Mouse (Mus musculus) ES-Bruce4 (cell line): ENCODE data around the gene Gne. TPM values are rescaled to one million over a fixed set of nuclear protein-coding genes. Genes with fewer than 3 reads are reported as not detected.

Experiments
- H3K27ac ChIP-seq: 2 replicates; pipeline ENCODE4 v1.5.1; 2012; ENCODE audit warnings: low read length, inconsistent platforms; ENCODE audit not compliant: insufficient read depth
- H3K27me3 ChIP-seq: 2 replicates; pipeline ENCODE4 v1.6.1; 2012; ENCODE audit warnings: mild to moderate bottlenecking, low read length, inconsistent platforms; ENCODE audit not compliant: control insufficient read depth, poor library complexity, insufficient read depth, severe bottlenecking
- H3K36me3 ChIP-seq: 2 replicates; pipeline ENCODE4 v1.6.1; 2012; ENCODE audit warnings: inconsistent platforms, mild to moderate bottlenecking, low read length, moderate library complexity; ENCODE audit not compliant: control insufficient read depth, poor library complexity, insufficient read depth, severe bottlenecking
- H3K4me1 ChIP-seq: one replicate; pipeline ENCODE4 v1.8.1; 2011; ENCODE audit warnings: low read length; ENCODE audit not compliant: control insufficient read depth, insufficient read depth
- H3K4me3 ChIP-seq: 2 replicates; pipeline ENCODE4 v1.5.1; 2011; ENCODE audit warnings: low read depth, mild to moderate bottlenecking, low read length
- H3K9ac ChIP-seq: 2 replicates; pipeline ENCODE4 v1.6.1; 2012; ENCODE audit warnings: low read depth, mild to moderate bottlenecking, inconsistent platforms; ENCODE audit not compliant: poor library complexity, severe bottlenecking
- H3K9me3 ChIP-seq: replicated peaks from 2 replicates; pipeline ENCODE4 v1.6.1; 2012; ENCODE audit warnings: mild to moderate bottlenecking, low read length, inconsistent platforms; ENCODE audit not compliant: control insufficient read depth, poor library complexity, insufficient read depth, severe bottlenecking
- CTCF ChIP-seq: IDR thresholded peaks from one replicate; pipeline ENCODE4 v1.8.1; 2011; ENCODE audit warnings: low read depth, low read length
- EP300 ChIP-seq: IDR thresholded peaks from 2 replicates; pipeline ENCODE4 v1.6.1; 2011; ENCODE audit warnings: low read depth, low read length; ENCODE audit not compliant: insufficient read depth
- POLR2A ChIP-seq: IDR thresholded peaks from one replicate; pipeline ENCODE4 v1.8.1; 2011; ENCODE audit warnings: low read length; ENCODE audit not compliant: insufficient read depth
- polyA plus RNA-seq: library from polyadenylated mRNA; stranded (reverse); fragments of >200 nt; gene quantifications from 2 replicates; pipeline ENCODE4 v1.2.4, GENCODE M21; 2011; ENCODE audit warnings: low read depth; ENCODE audit not compliant: missing spikeins, insufficient read depth, insufficient read length

Gene Gne
- polyA plus RNA-seq, 1 experiment, result 28.6 TPM

DNA sequence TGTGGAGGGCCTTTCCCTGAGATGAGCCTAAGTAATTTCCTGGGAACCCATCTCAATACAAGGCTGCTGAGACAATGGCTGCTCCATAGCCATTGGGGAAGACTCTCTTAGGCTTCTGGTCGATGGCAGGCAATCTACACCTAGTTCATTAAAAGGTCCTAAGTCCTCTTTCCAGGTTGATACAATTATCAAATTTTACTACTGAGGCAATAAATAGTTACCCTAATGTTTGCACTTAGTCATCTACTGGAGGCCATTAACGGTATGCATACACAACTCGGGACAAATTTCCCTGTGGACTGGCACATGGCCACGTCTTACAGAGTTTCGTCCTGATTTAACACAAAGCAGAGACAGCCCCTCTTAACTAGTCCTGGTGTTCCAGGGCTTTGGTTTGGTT is 41.5 kb downstream of the Gne start:
- no peaks in the 10 kb centered on the region for H3K9me3 ChIP-seq
- H3K36me3 ChIP-seq, result no peaks in the 10 kb centered on the region
- H3K27me3 ChIP-seq, result no peaks in the 10 kb centered on the region
- TF ChIP-seq POLR2A, result no peak
- no peak for TF ChIP-seq CTCF
- no peak for TF ChIP-seq EP300
- H3K4me3 ChIP-seq, result no peak overlapping the region
- no peaks in the 10 kb centered on the region for H3K4me1 ChIP-seq
- H3K9ac ChIP-seq, result no peak overlapping the region
- H3K27ac ChIP-seq, result no peak overlapping the region

DNA sequence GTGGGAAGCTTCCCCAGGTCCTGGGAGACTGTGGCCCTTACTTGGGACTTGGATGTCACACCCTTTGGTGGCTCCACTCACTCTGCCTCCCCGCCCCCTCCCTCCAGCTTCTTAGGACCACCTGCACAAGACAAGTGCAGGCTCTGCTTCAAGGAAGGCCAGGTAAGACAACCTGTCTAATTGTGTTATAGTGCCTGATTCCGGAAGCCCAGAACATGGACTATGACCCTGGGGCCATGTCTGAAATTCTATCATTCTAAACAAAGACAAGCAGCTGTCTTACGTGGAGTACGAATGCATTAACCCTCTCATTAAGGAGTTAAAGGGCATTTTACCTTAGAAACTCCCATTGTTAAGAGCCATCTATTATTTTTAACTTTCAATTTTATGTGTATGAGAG is 43.2 kb downstream of the Gne start:
- H3K27ac ChIP-seq, result no peak overlapping the region
- no peaks in the 10 kb centered on the region for H3K4me1 ChIP-seq
- no peak for TF ChIP-seq POLR2A
- TF ChIP-seq CTCF, result no peak
- no peak for TF ChIP-seq EP300
- H3K27me3 ChIP-seq, result no peaks in the 10 kb centered on the region
- no peaks in the 10 kb centered on the region for H3K9me3 ChIP-seq
- no peak overlapping the region for H3K9ac ChIP-seq
- no peak overlapping the region for H3K4me3 ChIP-seq
- no peaks in the 10 kb centered on the region for H3K36me3 ChIP-seq

DNA sequence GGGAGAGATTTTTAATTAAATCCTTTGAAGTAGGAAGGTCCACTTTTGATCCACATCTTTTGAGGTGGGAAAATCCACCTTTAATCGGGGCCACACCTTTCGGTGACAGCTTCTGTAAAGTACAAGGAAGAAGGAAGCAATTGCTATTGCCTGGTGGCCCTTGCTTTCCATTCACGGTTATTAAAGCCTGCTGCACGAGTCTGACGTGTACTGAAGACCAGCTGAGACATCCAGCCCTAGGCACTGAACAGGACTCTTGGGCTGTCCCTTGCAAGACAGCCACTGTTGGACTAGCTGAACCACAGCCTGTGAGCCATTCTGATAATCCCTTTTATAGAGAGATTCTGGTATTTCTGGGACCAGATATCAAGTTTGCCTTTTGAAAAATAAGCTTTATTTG is 47.5 kb downstream of the Gne start:
- Histone ChIP-seq H3K27me3 (no peaks in the 10 kb centered on the region), H3K36me3 (peaks cover 13% of the 10 kb centered on the region)
- TF ChIP-seq POLR2A (no peak), EP300 (no peak), CTCF (no peak)

DNA sequence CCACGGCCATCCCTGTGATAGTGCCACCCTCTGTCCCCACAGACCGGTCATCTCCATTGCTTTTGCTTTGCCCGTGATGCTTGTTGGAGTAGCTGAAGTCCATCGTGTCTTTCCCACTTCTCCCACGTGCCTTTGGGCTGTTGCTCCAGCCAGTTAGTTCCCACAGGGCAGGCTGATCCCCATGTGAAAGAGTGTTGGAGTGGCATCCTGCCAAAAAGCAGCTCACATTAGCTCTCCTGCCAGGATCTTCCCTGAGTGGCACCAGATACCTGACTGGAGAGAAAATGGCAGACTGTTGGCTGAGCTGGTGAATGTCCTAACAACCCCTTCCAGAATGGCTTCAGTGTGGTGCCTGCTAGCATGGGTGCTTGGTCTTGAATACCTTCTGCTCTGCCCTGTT is 52.5 kb downstream of the Gne start:
- no peak for TF ChIP-seq CTCF
- TF ChIP-seq POLR2A, result no peak
- TF ChIP-seq EP300, result no peak
- Histone ChIP-seq H3K27ac (no peak overlapping the region), H3K4me1 (no peaks in the 10 kb centered on the region), H3K4me3 (no peak overlapping the region), H3K9ac (no peak overlapping the region), H3K27me3 (no peaks in the 10 kb centered on the region), H3K9me3 (no peaks in the 10 kb centered on the region), H3K36me3 (peaks cover 33% of the 10 kb centered on the region)

More for the DNA sequence above, 47.5 kb downstream of the Gne start:
- H3K4me3 ChIP-seq, result no peak overlapping the region
- no peaks in the 10 kb centered on the region for H3K4me1 ChIP-seq
- no peak overlapping the region for H3K27ac ChIP-seq
- H3K9ac ChIP-seq, result no peak overlapping the region
- no peaks in the 10 kb centered on the region for H3K9me3 ChIP-seq

DNA sequence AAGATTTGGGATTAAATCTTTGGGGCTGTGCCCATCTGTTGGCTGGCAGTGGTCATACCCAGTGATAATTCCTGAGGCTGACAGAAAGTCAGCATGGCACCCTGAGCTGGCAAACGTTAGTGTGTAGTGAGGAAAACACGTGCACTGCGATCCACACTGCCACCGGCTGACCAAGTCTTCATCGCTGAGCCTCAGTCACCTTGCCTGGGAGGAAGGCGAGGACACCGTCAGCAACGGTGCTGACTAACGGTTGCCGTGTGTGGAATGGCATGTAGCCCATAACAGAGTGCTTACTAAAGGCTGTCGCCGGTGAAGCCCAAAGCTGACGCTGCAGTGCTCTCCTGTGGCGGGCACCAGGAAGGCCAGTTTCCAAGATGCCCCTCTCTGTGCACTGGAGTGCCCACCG is 54.3 kb downstream of the Gne start:
- no peak overlapping the region for H3K4me3 ChIP-seq
- H3K9ac ChIP-seq, result no peak overlapping the region
- H3K9me3 ChIP-seq, result no peaks in the 10 kb centered on the region
- no peaks in the 10 kb centered on the region for H3K4me1 ChIP-seq
- no peak overlapping the region for H3K27ac ChIP-seq
- H3K27me3 ChIP-seq, result no peaks in the 10 kb centered on the region
- TF ChIP-seq EP300 (no peak), POLR2A (no peak), CTCF (no peak)
- H3K36me3 ChIP-seq, result peaks cover 52% of the 10 kb centered on the region

DNA sequence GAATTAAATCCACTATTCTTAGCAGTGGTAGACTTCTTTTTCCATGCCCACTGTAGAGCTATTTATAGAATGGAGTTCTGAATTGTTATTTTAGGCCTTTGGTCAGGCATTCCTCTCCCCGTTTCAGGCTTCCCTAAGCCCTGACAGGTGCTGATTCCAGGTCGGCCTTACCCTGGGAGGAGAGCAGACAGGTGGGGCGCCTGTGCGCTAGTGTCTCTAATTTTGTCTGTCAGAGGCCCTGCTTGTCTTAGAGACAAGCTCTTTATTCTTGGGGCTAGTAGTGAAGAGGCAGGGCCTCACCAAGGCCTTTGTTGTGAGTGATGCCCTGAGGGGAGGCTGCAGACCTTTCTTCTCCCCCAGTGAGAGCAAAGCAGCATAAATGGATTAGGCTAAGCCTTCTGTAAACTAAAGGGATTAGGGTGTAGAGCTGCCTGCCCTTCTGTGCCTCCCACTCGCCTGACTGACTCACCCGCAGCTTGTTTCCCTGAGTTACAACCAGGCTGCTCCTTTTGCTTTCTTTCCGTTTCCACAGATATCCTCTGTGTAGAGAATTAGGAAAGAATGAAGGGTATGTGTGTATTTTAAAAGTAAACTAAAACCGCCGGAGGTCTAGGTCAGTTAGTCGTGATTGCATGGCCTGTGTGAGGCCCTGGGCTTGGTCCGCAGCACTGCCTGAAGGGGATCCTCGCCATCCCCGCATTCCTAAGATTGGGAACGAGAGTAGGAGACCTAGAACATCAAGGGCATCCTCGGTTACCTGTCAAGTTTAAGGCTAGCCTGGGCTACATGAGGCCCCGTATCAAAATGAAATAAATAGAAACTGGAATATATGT is 55.5 kb downstream of the Gne start:
- TF ChIP-seq POLR2A, result no peak
- no peak for TF ChIP-seq EP300
- no peak for TF ChIP-seq CTCF
- no peaks in the 10 kb centered on the region for H3K27me3 ChIP-seq
- no peak overlapping the region for H3K27ac ChIP-seq
- peaks cover 58% of the 10 kb centered on the region for H3K36me3 ChIP-seq
- no peak overlapping the region for H3K9ac ChIP-seq
- H3K4me3 ChIP-seq, result no peak overlapping the region
- H3K9me3 ChIP-seq, result no peaks in the 10 kb centered on the region
- no peaks in the 10 kb centered on the region for H3K4me1 ChIP-seq
